Mouse (Mus musculus): ENCODE results near the gene Msln. TPM values are rescaled to one million over a fixed set of nuclear protein-coding genes. Genes with fewer than 3 reads are reported as not detected.
A peak's percentile ranks its signal among the peaks of the same experiment; 100 is the strongest.

Gene Msln
- polyA plus RNA-seq, 1 experiment from 2014 or later = 9.6 TPM

DNA sequence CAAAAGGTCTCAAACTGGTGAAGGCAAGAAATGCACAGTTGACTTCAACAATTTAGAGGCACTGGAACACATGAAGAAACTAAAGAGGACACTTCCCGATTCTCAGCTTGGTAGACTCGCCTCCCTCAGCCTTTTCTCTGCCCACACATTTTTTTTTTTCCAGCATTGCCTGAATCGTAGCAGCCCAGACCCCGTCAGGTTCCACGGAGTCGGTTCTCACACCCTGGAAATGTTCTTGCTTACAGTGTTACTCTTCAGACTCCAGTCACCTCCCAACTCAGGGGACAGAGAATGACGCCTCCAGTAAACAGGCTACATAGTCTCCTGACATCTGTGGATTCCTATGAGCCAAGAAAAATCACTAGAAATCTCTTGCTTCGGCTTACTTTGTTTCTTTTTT lies 6.0 kb upstream of the Msln start:
- Histone ChIP-seq H3K4me1 (replicated peaks; ENCODE audit: insufficient read depth, low read length) (no peaks in the 10 kb centered on the region), H3K9me3 (replicated peaks; ENCODE audit: low read length) (no peaks in the 10 kb centered on the region), H3K4me3 (replicated peaks; ENCODE audit: low read depth, low read length) (no peak overlapping the region), H3K9ac (ENCODE audit: low read depth, low read length) (no peak overlapping the region), H3K36me3 (ENCODE audit: insufficient read depth, low read length) (no peaks in the 10 kb centered on the region), H3K4me2 (ENCODE audit: low read length) (no peak overlapping the region), H3K27ac (no peak overlapping the region), H3K27me3 (ENCODE audit: insufficient read depth, low read length) (no peaks in the 10 kb centered on the region)
- ATAC-seq (replicated peaks; ENCODE audit: low FRiP score, low read depth) = no peak
- WGBS = 62% methylated on average over 8 of the region's 8 CpGs
- no peak for DNase-seq (ENCODE audit: low spot score)
- no peak for TF ChIP-seq CTCF (IDR thresholded peaks at IDR 0.05; ENCODE audit: low read depth)

DNA sequence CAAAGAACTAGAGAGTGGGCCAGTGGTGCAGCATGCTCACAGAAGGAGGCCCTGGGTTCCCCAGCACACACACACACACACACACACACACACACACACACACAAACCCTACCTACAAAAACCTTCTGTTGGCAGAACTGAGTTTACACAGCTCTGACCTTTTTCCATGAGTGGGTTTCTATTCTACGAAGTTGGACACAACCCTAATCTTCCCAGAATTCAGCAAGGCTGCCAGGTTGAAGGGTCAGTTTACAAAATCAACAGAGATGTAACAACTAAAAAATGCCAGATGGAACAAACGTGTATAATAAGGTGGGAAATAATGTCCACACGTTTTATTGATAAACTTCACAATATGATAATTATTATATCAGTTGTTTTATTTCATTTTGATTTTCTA lies 3.5 kb upstream of the Msln start:
- ATAC-seq (replicated peaks; ENCODE audit: low FRiP score, low read depth) = no peak
- H3K9ac ChIP-seq (ENCODE audit: low read depth, low read length) = no peak overlapping the region
- H3K4me1 ChIP-seq (replicated peaks; ENCODE audit: insufficient read depth, low read length) = no peaks in the 10 kb centered on the region
- no peaks in the 10 kb centered on the region for H3K27me3 ChIP-seq (ENCODE audit: insufficient read depth, low read length)
- no peak overlapping the region for H3K27ac ChIP-seq
- no peak for DNase-seq (ENCODE audit: low spot score)
- H3K9me3 ChIP-seq (replicated peaks; ENCODE audit: low read length) = no peaks in the 10 kb centered on the region
- no peak for TF ChIP-seq CTCF (IDR thresholded peaks at IDR 0.05; ENCODE audit: low read depth)
- no peak overlapping the region for H3K4me3 ChIP-seq (replicated peaks; ENCODE audit: low read depth, low read length)
- no peaks in the 10 kb centered on the region for H3K36me3 ChIP-seq (ENCODE audit: insufficient read depth, low read length)
- WGBS = 53% methylated on average over 3 of the region's 3 CpGs
- H3K4me2 ChIP-seq (ENCODE audit: low read length) = no peak overlapping the region

DNA sequence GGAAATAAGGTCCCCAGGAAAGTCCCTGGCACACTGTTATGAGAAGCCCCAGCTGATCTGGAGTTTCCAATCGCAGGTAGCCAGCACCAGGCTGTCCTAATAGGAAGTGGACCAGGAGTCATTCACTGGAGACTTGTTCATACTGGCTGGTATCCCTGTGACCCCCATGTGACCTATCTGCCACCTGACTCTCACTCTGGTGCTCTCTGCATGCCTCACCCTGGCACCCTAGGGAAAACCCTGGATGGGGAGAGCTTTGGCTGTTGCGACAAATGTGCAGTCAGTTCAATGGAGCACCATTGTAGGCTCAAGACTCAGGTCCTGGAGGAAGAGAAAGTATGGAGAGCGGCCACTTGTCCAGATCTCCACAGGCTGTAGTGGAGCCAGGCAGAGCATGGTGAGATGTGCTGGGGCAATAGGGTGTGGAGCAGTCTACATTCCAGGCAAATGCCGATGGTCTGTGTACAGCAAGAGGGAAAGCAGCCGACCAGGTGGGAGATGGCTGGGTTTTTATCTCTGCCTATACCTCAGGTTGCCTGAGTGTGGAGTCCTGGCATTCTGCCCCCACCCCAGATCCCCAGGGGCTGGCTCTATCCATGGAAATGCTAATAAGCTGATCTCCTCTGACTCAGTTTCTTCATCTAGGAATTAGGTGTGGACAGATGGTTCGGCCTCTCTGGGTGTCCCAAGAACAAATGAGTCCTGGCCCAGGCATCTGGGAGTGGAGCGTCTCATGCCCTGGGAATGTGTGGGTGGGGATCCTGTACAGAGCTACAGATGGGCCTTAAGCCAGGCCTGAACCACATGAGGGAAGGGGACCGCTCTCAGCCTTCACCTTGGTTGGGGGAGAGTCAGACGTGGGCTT lies 2.4 kb upstream of the Msln start:
- no peak for DNase-seq (ENCODE audit: low spot score)
- H3K36me3 ChIP-seq (ENCODE audit: insufficient read depth, low read length) = no peaks in the 10 kb centered on the region
- no peaks in the 10 kb centered on the region for H3K9me3 ChIP-seq (replicated peaks; ENCODE audit: low read length)
- no peaks in the 10 kb centered on the region for H3K4me1 ChIP-seq (replicated peaks; ENCODE audit: insufficient read depth, low read length)
- no peak overlapping the region for H3K27ac ChIP-seq
- H3K4me2 ChIP-seq (ENCODE audit: low read length) = no peak overlapping the region
- no peak overlapping the region for H3K9ac ChIP-seq (ENCODE audit: low read depth, low read length)
- ATAC-seq (replicated peaks; ENCODE audit: low FRiP score, low read depth) = peak; percentile 34; the same call in 1 of the 2 replicates
- H3K27me3 ChIP-seq (ENCODE audit: insufficient read depth, low read length) = no peaks in the 10 kb centered on the region
- WGBS = 63% methylated on average over 9 of the region's 9 CpGs
- no peak overlapping the region for H3K4me3 ChIP-seq (replicated peaks; ENCODE audit: low read depth, low read length)
- no peak for TF ChIP-seq CTCF (IDR thresholded peaks at IDR 0.05; ENCODE audit: low read depth)

DNA sequence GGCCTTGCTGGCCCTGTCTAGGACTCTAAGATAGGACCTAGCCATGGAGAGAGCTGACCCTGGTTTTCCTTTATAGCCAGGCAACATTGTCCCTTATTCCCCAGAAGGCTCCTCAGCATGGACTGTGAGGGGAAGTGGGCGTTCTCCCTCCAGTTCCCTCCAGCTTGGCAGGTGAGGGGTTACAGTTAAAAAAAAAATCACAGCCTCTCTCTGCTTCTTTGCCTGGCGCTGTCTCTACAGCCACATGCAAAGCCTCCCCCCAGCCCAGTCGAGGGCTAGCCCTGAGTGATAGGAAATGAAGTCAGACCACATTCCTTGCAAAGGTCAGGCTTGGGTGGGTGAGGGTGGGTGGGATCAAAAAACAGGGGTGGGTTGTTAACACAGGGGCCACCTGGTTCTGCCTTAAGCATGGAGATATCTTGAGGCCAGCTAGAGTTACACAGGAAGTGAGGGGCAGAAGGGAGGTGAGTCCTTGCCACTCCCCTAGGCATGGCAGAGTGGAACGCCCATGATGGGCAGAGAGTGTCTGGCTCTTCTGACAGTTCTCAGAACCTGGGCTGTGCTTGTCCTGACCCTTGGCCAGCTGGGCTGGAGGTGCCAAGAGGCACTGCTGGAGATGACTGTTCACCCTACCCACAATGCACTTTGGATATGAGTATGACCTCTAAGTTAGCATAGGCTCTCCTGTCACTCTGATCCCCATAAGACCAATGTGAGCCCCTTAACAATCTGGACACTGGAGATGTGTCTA lies 1.6 kb upstream of the Msln start:
- DNase-seq (ENCODE audit: low spot score) (peak; percentile 18), ATAC-seq (replicated peaks; ENCODE audit: low FRiP score, low read depth) (peak; percentile 41; the same call in 1 of the 2 replicates)
- Histone ChIP-seq H3K9ac (ENCODE audit: low read depth, low read length) (no peak overlapping the region), H3K27me3 (ENCODE audit: insufficient read depth, low read length) (no peaks in the 10 kb centered on the region), H3K4me3 (replicated peaks; ENCODE audit: low read depth, low read length) (no peak overlapping the region), H3K4me2 (ENCODE audit: low read length) (no peak overlapping the region), H3K4me1 (replicated peaks; ENCODE audit: insufficient read depth, low read length) (no peaks in the 10 kb centered on the region; the same call in 1 of the 2 replicates), H3K36me3 (ENCODE audit: insufficient read depth, low read length) (no peaks in the 10 kb centered on the region), H3K27ac (no peak overlapping the region), H3K9me3 (replicated peaks; ENCODE audit: low read length) (no peaks in the 10 kb centered on the region)
- no peak for TF ChIP-seq CTCF (IDR thresholded peaks at IDR 0.05; ENCODE audit: low read depth)
- WGBS = 18% methylated on average over 4 of the region's 4 CpGs

DNA sequence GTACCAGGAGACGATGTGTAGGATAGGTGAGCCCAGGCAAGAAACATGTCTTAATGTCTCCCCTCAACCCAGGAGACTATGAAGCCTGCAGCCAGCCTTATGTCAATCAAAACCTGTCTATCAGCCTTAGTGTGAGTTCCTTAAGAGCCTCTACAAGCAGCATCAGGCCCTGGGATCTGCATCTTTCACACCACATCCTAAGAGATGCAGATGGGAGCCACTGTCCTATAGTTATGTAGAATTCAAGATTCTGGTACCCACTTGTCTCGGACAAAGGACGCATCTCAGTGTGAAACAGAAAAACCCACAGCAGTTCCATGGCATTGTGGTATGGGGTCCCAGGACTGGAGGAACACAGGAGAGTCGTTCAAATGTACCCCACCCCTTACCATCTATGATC lies 908 bp upstream of the Msln start:
- no peak for TF ChIP-seq CTCF (IDR thresholded peaks at IDR 0.05; ENCODE audit: low read depth)
- no peak for ATAC-seq (replicated peaks; ENCODE audit: low FRiP score, low read depth)
- no peak for DNase-seq (ENCODE audit: low spot score)
- no peaks in the 10 kb centered on the region for H3K9me3 ChIP-seq (replicated peaks; ENCODE audit: low read length)
- 80% methylated on average over 4 of the region's 4 CpGs for WGBS
- no peak overlapping the region for H3K4me3 ChIP-seq (replicated peaks; ENCODE audit: low read depth, low read length)
- H3K27ac ChIP-seq = no peak overlapping the region
- no peaks in the 10 kb centered on the region for H3K27me3 ChIP-seq (ENCODE audit: insufficient read depth, low read length)
- H3K9ac ChIP-seq (ENCODE audit: low read depth, low read length) = no peak overlapping the region
- H3K4me2 ChIP-seq (ENCODE audit: low read length) = no peak overlapping the region
- H3K36me3 ChIP-seq (ENCODE audit: insufficient read depth, low read length) = no peaks in the 10 kb centered on the region
- H3K4me1 ChIP-seq (replicated peaks; ENCODE audit: insufficient read depth, low read length) = no peaks in the 10 kb centered on the region; the same call in 1 of the 2 replicates

DNA sequence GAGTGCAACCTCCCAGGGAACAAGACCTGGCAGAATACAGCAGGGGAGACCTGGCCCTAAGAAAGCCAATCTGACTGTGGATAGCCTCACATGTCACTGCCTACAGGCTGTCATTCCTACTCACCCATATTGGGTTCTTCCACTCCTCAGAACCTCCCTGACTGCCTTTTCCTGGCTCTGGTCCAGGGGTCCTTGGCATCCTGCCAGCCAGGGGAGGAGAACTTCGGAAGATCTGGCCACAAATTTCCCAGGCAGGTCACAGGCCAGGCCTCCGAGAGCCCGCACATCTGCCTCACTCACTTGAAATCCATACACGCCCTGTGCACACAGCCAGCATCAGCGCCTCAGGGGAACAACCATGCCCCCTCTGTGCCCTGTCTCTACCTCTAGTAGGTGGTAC lies 2.7 kb downstream of the Msln start:
- no peak overlapping the region for H3K4me2 ChIP-seq (ENCODE audit: low read length)
- H3K27me3 ChIP-seq (ENCODE audit: insufficient read depth, low read length) = no peaks in the 10 kb centered on the region
- H3K4me3 ChIP-seq (replicated peaks; ENCODE audit: low read depth, low read length) = no peak overlapping the region
- TF ChIP-seq CTCF (IDR thresholded peaks at IDR 0.05; ENCODE audit: low read depth) = no peak
- no peaks in the 10 kb centered on the region for H3K9me3 ChIP-seq (replicated peaks; ENCODE audit: low read length)
- H3K4me1 ChIP-seq (replicated peaks; ENCODE audit: insufficient read depth, low read length) = no peaks in the 10 kb centered on the region; the same call in 1 of the 2 replicates
- no peak overlapping the region for H3K27ac ChIP-seq
- DNase-seq (ENCODE audit: low spot score) = peak; percentile 32
- H3K9ac ChIP-seq (ENCODE audit: low read depth, low read length) = 0 out of 2 replicates have a peak overlapping the region, but pooled peaks have one; percentile 28
- 23% methylated on average over 5 of the region's 5 CpGs for WGBS
- no peak for ATAC-seq (replicated peaks; ENCODE audit: low FRiP score, low read depth)
- no peaks in the 10 kb centered on the region for H3K36me3 ChIP-seq (ENCODE audit: insufficient read depth, low read length)

Data from kidney, postnatal 0 days (tissue).